Mouse (Mus musculus): Measurements from ENCODE around the gene Methig1.

GRCm38 (mm10) chr15:100314448-100315145, 38.4 kb upstream of the Methig1 start:
- no peak for TF ChIP-seq CTCF (IDR thresholded peaks at IDR 0.05; ENCODE audit: borderline replicate concordance, insufficient read depth, low read depth, low read length)
- no peak for TF ChIP-seq POLR2A (IDR thresholded peaks at IDR 0.05; ENCODE audit: borderline replicate concordance, insufficient read depth, low read length)

All from cerebellum, adult 2 months (tissue).